Mouse (Mus musculus) bone marrow, adult 2 months (tissue): ENCODE data around the gene Tgfbr2. TPM values are rescaled to one million over a fixed set of nuclear protein-coding genes. Genes with fewer than 3 reads are reported as not detected.

ENCODE experiments used
- H3K27ac ChIP-seq: fragments of 200-500 bp; 2 replicates; pipeline ENCODE4 v1.5.1; 2012; ENCODE audit warnings: low read depth, mild to moderate bottlenecking, control low read depth, inconsistent platforms, low read length; ENCODE audit not compliant: control insufficient read depth, poor library complexity, insufficient read depth
- H3K4me1 ChIP-seq: fragments of 200-500 bp; 2 replicates; pipeline ENCODE4 v1.6.1; 2011; ENCODE audit warnings: low read length; ENCODE audit not compliant: control insufficient read depth, insufficient read depth
- H3K4me3 ChIP-seq: fragments of 200-500 bp; replicated peaks from 2 replicates; pipeline ENCODE3; 2011; ENCODE audit warnings: mild to moderate bottlenecking, low read depth, low read length, control low read depth; ENCODE audit not compliant: control insufficient read depth
- CTCF ChIP-seq: fragments of 200-500 bp; IDR thresholded peaks from 2 replicates; pipeline ENCODE4 v1.5.1; 2011; ENCODE audit warnings: low read length, control low read depth; ENCODE audit not compliant: control insufficient read depth, insufficient read depth
- POLR2A ChIP-seq: fragments of 200-500 bp; IDR thresholded peaks from 2 replicates; pipeline ENCODE4 v1.6.1; 2011; ENCODE audit warnings: low read depth, mild to moderate bottlenecking, control low read depth, low read length, borderline replicate concordance; ENCODE audit not compliant: control insufficient read depth
- WGBS: fragments of 180-500 bp; shearing (Covaris S2); methylation state at CpG from one replicate; pipeline ENCODE4 v1.1.7; 2018; 5-methylcytosine and 5-hydroxymethylcytosine counted together
- polyA plus RNA-seq: library from polyadenylated mRNA; stranded (reverse); fragments of >200 nt; gene quantifications from 2 replicates; pipeline ENCODE4 v1.2.4, GENCODE M21; 2011; ENCODE audit warnings: low replicate concordance; ENCODE audit not compliant: missing spikeins, insufficient read depth, insufficient read length

The Tgfbr2 gene
- polyA plus RNA-seq, 1 experiment, result 4.7 TPM

DNA sequence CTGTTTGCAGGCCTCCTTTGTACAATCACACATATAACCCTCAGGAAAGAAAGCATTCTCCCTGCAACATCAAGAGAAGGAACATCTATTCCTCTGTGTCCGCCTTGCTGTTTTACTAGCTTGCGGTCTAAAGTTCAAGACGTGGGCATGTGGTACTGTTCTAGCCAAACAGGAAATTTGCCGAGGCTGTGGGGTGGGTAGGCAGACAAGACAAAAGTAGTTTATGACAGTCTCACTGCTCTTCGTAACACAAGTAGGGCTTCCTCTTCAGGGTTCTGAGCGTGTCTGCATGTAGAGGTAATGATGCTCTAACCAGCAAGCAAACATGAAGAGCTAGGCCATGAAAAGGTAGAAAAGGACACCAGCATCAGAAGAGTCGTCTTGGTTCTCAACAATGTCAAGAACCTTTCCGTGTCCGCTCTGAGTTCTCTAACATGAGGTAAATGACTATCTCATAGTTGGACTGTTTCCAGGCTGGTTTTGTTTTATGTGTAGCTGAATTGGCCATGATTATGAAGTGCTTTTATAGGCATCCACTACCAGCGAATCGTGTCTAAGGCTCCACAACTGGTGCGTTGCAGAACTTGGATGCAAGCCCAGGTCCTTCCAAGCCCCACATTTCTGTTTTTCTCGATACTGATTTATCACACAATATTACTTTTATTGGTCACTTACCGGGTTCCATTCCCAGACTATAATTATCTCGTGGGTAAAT lies 13.9 kb upstream of the Tgfbr2 start:
- TF ChIP-seq CTCF (no peak), POLR2A (no peak)
- no peak overlapping the region for H3K27ac ChIP-seq
- 58% methylated on average over 15 of the region's 15 CpGs for WGBS

DNA sequence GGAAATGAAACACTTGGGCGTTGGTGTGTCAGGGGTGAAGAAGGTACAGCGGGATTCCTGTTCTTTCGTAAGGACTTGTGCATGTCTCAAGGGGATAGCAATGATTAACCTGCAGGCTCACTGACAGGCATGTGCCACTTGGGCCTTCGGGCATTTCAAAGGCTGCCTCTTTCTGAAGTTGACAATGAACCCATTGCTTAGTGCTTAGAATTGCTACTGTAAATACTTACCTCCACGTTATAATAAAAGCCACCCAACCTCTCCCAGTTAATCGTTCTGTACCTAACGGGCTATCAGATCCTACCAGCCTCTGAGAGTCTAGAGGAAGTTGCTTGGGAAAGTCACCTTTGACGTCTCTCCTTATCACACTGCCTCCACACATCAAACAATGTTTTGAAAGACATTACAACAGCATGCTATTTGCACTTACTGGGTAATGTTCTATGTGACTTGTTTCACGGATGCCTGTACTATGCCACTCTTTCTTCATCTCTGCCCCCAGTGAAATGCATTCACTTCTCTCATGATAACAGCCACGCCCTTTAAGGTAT lies 12.1 kb upstream of the Tgfbr2 start:
- WGBS, result 56% methylated on average over 10 of the region's 10 CpGs

More for the DNA sequence above, 13.9 kb upstream of the Tgfbr2 start:
- Histone ChIP-seq H3K4me3 (no peak overlapping the region), H3K4me1 (peaks cover 5% of the 10 kb centered on the region; the same call in 1 of the 2 replicates)

DNA sequence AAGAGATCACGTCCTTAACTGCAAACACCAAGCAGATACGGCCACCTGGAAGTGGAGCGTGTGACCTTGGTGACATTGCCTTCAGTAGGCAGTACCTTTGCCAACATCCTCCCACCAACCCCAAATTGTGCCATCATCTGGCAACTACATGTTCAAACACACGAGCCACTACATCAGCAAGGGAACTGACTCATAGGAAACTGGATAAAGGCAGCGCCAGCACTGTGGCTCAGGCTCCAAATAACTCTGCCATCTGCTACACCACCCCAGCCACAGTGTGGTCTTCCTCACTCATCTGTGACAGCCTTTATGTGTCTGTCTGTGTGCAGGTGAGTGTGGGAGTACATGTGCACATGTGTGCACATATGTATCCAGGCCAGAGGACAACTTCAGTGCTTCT lies 9.7 kb upstream of the Tgfbr2 start:
- peaks cover 9% of the 10 kb centered on the region; the same call in 1 of the 2 replicates for H3K4me1 ChIP-seq
- 72% methylated on average over 5 of the region's 5 CpGs for WGBS
- TF ChIP-seq CTCF, result no peak
- TF ChIP-seq POLR2A, result no peak
- H3K27ac ChIP-seq, result no peak overlapping the region
- no peak overlapping the region for H3K4me3 ChIP-seq

More for the DNA sequence above, 12.1 kb upstream of the Tgfbr2 start:
- no peak for TF ChIP-seq CTCF
- no peak for TF ChIP-seq POLR2A
- H3K27ac ChIP-seq, result no peak overlapping the region
- H3K4me3 ChIP-seq, result no peak overlapping the region
- H3K4me1 ChIP-seq, result peaks cover 5% of the 10 kb centered on the region; the same call in 1 of the 2 replicates

DNA sequence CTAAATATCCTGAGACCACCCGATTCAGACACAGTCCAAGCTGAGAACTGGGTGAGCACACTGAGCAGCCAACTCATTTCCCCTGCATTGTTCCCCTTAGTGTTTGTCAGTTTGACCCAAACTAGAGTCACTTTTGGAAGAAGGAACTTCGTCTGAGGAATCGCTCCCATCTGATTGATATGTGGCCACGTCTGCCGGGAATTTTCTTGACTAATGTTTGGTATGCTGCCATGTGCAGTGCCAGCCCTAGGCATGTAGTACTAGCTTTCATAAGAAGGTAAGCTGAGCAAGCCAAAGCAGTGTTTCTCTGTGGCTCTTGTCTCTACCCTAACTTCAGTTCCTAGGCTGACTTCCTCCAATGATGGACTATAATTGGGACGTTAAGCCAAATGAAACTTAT lies 7.9 kb upstream of the Tgfbr2 start:
- H3K27ac ChIP-seq, result no peak overlapping the region
- H3K4me3 ChIP-seq, result no peak overlapping the region
- WGBS, result 44% methylated on average over 6 of the region's 6 CpGs
- no peak for TF ChIP-seq CTCF
- TF ChIP-seq POLR2A, result no peak
- H3K4me1 ChIP-seq, result peaks cover 9% of the 10 kb centered on the region; the same call in 1 of the 2 replicates

DNA sequence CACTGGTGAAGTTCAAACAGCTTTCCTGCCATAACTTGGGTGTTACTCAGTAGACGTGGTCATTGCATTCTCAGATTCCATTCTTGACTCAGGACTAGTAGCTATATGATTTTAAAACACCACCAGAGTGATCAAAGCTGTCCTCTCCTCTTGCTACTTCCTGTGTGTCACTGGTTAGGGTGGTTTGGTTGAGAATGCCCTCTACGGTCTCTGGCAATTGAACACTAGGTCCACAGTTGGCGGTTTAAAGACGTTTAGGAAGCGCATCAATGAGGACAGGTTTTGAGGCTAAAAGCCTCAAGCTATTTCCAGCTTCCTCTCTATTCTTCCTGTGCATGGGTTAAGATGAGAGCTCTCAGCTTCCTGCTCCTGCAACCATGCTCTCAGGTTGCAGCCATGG lies 6.4 kb upstream of the Tgfbr2 start:
- H3K4me3 ChIP-seq, result no peak overlapping the region
- no peak for TF ChIP-seq POLR2A
- no peak for TF ChIP-seq CTCF
- WGBS, result 29% methylated on average over 5 of the region's 5 CpGs
- peak overlapping the region; percentile 36 for H3K27ac ChIP-seq
- peaks cover 15% of the 10 kb centered on the region for H3K4me1 ChIP-seq

DNA sequence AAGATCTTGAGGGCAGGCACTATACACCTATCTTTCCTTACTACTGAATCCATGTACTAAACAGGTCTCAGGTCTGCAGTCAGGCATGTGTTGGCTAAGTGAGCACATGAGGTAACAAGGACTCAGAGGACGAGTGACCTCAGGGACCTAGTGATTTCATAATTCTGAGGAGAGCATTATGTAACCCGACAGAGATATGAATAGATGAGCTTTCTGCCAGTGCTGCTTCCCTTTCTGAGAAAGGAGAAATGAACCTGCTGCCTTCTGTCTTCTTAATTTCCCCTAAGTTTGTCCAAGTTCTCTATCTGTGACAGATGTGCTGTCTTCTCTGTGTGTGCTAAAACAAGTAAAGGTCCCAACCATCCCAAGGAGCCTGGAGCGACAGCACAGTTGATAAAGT lies 3.0 kb upstream of the Tgfbr2 start:
- H3K27ac ChIP-seq, result no peak overlapping the region; the same call in 1 of the 2 replicates
- WGBS, result 13% methylated on average over 3 of the region's 3 CpGs
- H3K4me1 ChIP-seq, result peaks cover 10% of the 10 kb centered on the region
- TF ChIP-seq POLR2A (no peak), CTCF (no peak)
- no peak overlapping the region for H3K4me3 ChIP-seq

DNA sequence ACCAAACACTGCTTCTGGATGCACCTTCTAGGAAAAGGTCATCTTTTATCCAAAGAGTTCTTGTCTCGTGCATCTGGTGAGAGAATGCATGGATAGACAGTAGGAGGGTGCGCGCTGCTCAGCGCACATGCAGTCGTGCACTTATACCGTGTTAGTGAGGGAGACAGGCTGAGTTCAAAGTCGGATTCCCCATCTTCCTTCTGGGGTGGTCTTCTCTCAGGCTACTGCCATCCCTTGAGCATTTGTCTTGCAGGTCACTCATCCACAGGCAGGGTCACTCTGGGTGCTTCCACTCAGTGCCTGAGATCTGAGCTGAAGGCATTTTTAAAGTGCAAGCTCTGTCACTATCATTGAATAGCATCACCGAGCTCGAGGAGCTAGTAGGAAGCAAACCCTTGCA lies 1.9 kb upstream of the Tgfbr2 start:
- 79% methylated on average over 9 of the region's 9 CpGs for WGBS
- H3K4me1 ChIP-seq, result peaks cover 10% of the 10 kb centered on the region
- H3K27ac ChIP-seq, result no peak overlapping the region
- no peak for TF ChIP-seq CTCF
- no peak for TF ChIP-seq POLR2A
- no peak overlapping the region for H3K4me3 ChIP-seq

DNA sequence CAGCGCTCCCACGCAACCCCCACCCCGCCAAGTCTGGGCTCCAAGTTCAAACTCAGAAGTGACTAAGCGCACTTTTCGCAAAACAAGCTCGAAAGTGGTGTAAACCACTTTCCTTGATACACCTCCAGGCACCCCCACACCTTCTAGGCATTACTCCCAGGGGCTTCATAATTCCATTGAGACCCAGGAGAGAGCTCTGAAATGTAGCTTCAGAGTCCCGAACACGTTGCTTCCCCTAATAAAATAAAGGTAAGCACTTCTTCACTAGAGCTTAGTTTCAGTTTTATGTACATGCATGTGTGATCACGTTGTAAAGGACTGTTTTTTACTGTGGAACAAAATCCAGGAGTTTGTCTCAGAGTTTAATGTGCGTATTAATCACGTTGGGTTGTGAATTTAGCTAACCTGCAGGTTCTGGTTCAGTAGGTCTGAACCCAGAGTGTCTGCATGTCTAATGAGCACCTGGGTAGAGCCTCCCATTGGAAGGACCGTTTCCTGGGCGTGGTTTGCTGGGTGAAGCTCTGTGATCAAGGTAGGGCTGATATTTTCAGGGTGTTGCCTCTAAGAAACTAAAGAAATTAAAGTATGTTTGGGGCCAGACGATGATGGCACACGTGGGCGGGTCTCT lies 442 bp upstream of the Tgfbr2 start:
- 6% methylated on average over 16 of the region's 16 CpGs for WGBS
- Histone ChIP-seq H3K4me1 (peaks cover 6% of the 10 kb centered on the region), H3K4me3 (peak overlapping the region; percentile 89), H3K27ac (peak overlapping the region; percentile 99)
- TF ChIP-seq POLR2A, result no peak
